Mouse (Mus musculus) spleen, adult 2 months (tissue): Measurements from ENCODE around the gene Slc22a13.

Source experiments
- CTCF ChIP-seq: fragments of 200-500 bp; IDR thresholded peaks from 2 replicates; pipeline ENCODE4 v1.5.1; 2011; ENCODE audit warnings: mild to moderate bottlenecking, inconsistent platforms; ENCODE audit not compliant: insufficient read depth, insufficient read length, insufficient replicate concordance; ENCODE audit errors: extremely low read depth
- POLR2A ChIP-seq: fragments of 200-500 bp; IDR thresholded peaks from 2 replicates; pipeline ENCODE4 v1.6.1; 2011; ENCODE audit warnings: low read depth, low read length, inconsistent platforms

DNA sequence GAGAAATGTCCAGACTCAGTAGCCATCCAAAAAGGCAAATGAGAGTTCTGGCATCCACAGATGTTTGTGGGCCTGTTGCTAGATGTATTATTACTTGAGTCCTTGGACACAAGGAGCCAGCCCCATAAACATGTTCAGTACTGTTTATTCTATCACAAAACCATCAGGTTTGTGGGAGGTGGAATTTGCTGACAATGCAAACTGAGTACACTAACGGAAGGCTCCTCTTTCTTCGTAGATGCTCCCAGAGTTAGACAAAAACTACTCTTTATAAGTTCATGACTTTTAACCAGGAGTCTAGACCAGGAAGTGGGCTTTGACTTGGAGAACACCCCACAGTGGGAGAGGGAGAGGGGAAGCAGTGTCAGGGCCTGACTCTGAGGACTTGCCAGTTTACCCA lies 41.3 kb downstream of the Slc22a13 start:
- TF ChIP-seq CTCF (no peak), POLR2A (no peak)
